Mouse (Mus musculus) activated CD4-positive, CD25-positive, alpha-beta regulatory T cell (primary cell): ENCODE results near the gene Dusp23. TPM values are rescaled to one million over a fixed set of nuclear protein-coding genes. Genes with fewer than 3 reads are reported as not detected.

ENCODE experiments used
- polyA plus RNA-seq, 2 experiments: library from polyadenylated mRNA; unstranded; fragments of 100-300 nt; shearing (Covaris generic); gene quantifications; one replicate each; pipeline ENCODE4 v1.2.1; 2017

Dusp23 gene
- 1 to 10 TPM; 4.4 to 5.8 TPM for polyA plus RNA-seq

GRCm38 (mm10) chr1:172632451-172633326 lies at the start of gene Dusp23:
TSS of gene Dusp23 (minus strand) at chr1:172632962.

DNA sequence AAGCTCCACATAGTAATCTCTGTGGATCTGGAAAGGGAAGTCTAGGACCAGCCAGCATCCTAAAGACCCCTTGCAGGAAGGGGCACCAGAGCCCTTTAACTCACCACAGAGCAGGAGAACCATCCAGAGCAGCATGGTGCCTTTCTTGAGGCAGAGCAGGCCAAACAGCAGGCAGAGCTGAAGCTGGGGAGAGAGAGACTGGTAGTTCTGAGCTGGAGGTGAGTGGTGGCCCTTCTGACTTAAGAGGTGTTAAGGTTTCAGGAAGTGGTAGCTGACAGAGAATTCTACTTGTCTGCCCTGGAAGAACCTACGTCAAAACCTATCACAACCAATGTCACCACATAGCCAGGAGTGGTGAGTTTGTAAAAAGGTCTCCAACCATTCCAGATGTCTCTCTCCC lies 30.4 kb downstream of the Dusp23 start, which contains the start of gene Fcrl6:
Gene Fcrl6, minus strand, starts transcription at position 226 of the 400 bp plus-strand sequence.

GRCm38 (mm10) chr1:172590385-172590784 lies 42.4 kb downstream of the Dusp23 start, which contains the start of gene Slamf8:
TSS of gene Slamf8 (minus strand) at chr1:172590568.

Other genes with a start within 250 kb of the Dusp23 start
- not detected for gene Slamf9, start 157.6 kb downstream of the Dusp23 start, polyA plus RNA-seq
- under 1 TPM; 0.18 to 0.48 TPM for gene Igsf9, start 151.2 kb downstream of the Dusp23 start, polyA plus RNA-seq
- gene Tagln2, start 132.9 kb downstream of the Dusp23 start, polyA plus RNA-seq = 100 to 1,000 TPM; 173 to 356 TPM
- 1 to 10 TPM in 1 of 2 experiments, under 1 TPM in 1; 0.21 to 1.2 TPM for gene Cfap45, start 112.2 kb downstream of the Dusp23 start, polyA plus RNA-seq
- not detected for gene Vsig8, start 77.0 kb downstream of the Dusp23 start, polyA plus RNA-seq
- 1 to 10 TPM in 1 of 2 experiments, under 1 TPM in 1; 0.25 to 1.2 TPM for gene Slamf8, start 42.4 kb downstream of the Dusp23 start, polyA plus RNA-seq
- not detected for gene Fcrl6, start 30.4 kb downstream of the Dusp23 start, polyA plus RNA-seq
- not detected for gene Crp, start 65.1 kb upstream of the Dusp23 start, polyA plus RNA-seq